28 mouse cellular contexts compared by ENCODE assay signal in genomic region chr1:44129929-44130581, GRCm38 (mm10).
"Had no signal": no experiment of that assay in that cellular context is flagged by ENCODE, and none has a peak within 500 bp of the region (broad histone marks: within the 10 kb centered on the region; RNA-seq: fewer than 3 reads in every experiment).

No protein-coding gene starts in this region.

- H3K9ac ChIP-seq: embryonic facial prominence, embryonic 12.5 days; embryonic facial prominence, embryonic 13.5 days; embryonic facial prominence, embryonic 15.5 days; forebrain, embryonic 12.5 days; forebrain, embryonic 13.5 days; forebrain, embryonic 15.5 days; forebrain, postnatal 0 days had no signal

- H3K4me1 ChIP-seq: embryonic facial prominence, embryonic 10.5 days; embryonic facial prominence, embryonic 12.5 days; embryonic facial prominence, embryonic 15.5 days; forebrain, embryonic 10.5 days; forebrain, embryonic 12.5 days; forebrain, embryonic 13.5 days; forebrain, embryonic 15.5 days had no signal

- H3K4me3 ChIP-seq: embryonic facial prominence, embryonic 10.5 days; embryonic facial prominence, embryonic 12.5 days; embryonic facial prominence, embryonic 13.5 days; embryonic facial prominence, embryonic 15.5 days; erythroblast, embryonic 14.5 days; forebrain, embryonic 10.5 days; forebrain, embryonic 12.5 days; forebrain, embryonic 13.5 days; forebrain, embryonic 15.5 days; gastrocnemius, adult 2 months had no signal

- H3K9me3 ChIP-seq: embryonic facial prominence, embryonic 10.5 days; embryonic facial prominence, embryonic 12.5 days; embryonic facial prominence, embryonic 13.5 days; embryonic facial prominence, embryonic 15.5 days; forebrain, embryonic 10.5 days; forebrain, embryonic 12.5 days; forebrain, embryonic 13.5 days; forebrain, embryonic 15.5 days had no signal

- H3K27ac ChIP-seq: embryonic facial prominence, embryonic 10.5 days; embryonic facial prominence, embryonic 12.5 days; embryonic facial prominence, embryonic 13.5 days; embryonic facial prominence, embryonic 15.5 days; forebrain, embryonic 10.5 days; forebrain, embryonic 12.5 days; forebrain, embryonic 13.5 days; forebrain, embryonic 15.5 days; gastrocnemius, adult 2 months had no signal

- H3K27me3 ChIP-seq: embryonic facial prominence, embryonic 12.5 days; embryonic facial prominence, embryonic 13.5 days; embryonic facial prominence, embryonic 15.5 days; forebrain, embryonic 12.5 days; forebrain, embryonic 13.5 days; forebrain, embryonic 15.5 days had no signal

- H3K4me2 ChIP-seq: embryonic facial prominence, embryonic 12.5 days; embryonic facial prominence, embryonic 13.5 days; embryonic facial prominence, embryonic 15.5 days; forebrain, embryonic 12.5 days; forebrain, embryonic 13.5 days; forebrain, embryonic 15.5 days had no signal

- ATAC-seq: forebrain, embryonic 13.5 days; forebrain, embryonic 14.5 days; forebrain, embryonic 15.5 days; forebrain, embryonic 16.5 days; forebrain, postnatal 0 days had no signal

- DNase-seq: cerebellum, adult 18-20 months; cerebellum, adult 2 months; cerebellum, adult 8-10 months; cerebellum, adult 9-10 months; cerebellum, adult 9-11 months; cerebellum, postnatal 10 days; cerebellum, postnatal 14 days; cerebellum, postnatal 25 days; cerebellum, postnatal 36 days; embryo, embryonic 11 days; forebrain, postnatal 0 days; gastrocnemius, adult 2 months; gastrocnemius, postnatal 10 days; gastrocnemius, postnatal 14 days; gastrocnemius, postnatal 25 days; gastrocnemius, postnatal 36 days; heart, adult 11 months had no signal
